Mouse (Mus musculus) ES-Bruce4 (cell line): ENCODE measurements around the gene Rmnd5a.

Experiments
- CTCF ChIP-seq: IDR thresholded peaks from one replicate; pipeline ENCODE4 v1.8.1; 2011; ENCODE audit warnings: low read depth, low read length
- EP300 ChIP-seq: IDR thresholded peaks from 2 replicates; pipeline ENCODE4 v1.6.1; 2011; ENCODE audit warnings: low read depth, low read length; ENCODE audit not compliant: insufficient read depth
- POLR2A ChIP-seq: IDR thresholded peaks from one replicate; pipeline ENCODE4 v1.8.1; 2011; ENCODE audit warnings: low read length; ENCODE audit not compliant: insufficient read depth

- TF ChIP-seq POLR2A (no peak), CTCF (no peak), EP300 (no peak)
Measured at GRCm38 (mm10) chr6:71341179-71341578, 99.3 kb downstream of the Rmnd5a start.
